Mouse (Mus musculus) urinary bladder, adult 18-20 months (tissue): ENCODE data around the gene Wfdc21.

Experiments
- DNase-seq, 2 experiments: peaks; one replicate each; pipeline ENCODE4 v3.0.0; 2022; ENCODE audit warnings: low spot score in 2 of 2, mixed read lengths in 2 of 2

Gene Wfdc21

GRCm38 (mm10) chr11:83753581-83754181 is 6.9 kb downstream of the Wfdc21 start, which contains the start of gene Heatr6:
Heatr6 (plus strand) TSS chr11:83753696.
- DNase-seq = peak; percentile 80 to 83

GRCm38 (mm10) chr11:83754227-83754626 is 7.5 kb downstream of the Wfdc21 start:
- no peak for DNase-seq

DNA sequence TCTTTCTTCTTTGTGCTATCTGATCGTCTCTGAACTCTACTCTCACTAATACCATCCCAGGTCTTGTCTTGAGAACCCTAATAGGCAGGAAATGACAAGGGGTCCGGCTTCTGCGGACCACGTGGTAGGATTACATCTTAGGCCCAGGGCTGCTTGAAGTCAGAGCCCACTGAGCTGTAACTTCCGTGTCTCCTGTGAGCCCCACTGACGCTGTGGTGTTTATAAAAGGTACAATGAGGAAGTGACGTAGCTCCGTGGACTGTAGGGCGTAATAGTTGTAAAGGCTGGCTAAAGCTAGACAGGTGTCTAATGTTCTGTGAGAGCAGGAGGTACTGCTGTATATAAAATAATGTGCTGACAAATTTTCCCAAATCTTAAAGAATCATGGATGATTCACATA is 20.6 kb downstream of the Wfdc21 start:
- no peak for DNase-seq

GRCm38 (mm10) chr11:83768976-83769375 is 22.2 kb downstream of the Wfdc21 start:
- DNase-seq = no peak

DNA sequence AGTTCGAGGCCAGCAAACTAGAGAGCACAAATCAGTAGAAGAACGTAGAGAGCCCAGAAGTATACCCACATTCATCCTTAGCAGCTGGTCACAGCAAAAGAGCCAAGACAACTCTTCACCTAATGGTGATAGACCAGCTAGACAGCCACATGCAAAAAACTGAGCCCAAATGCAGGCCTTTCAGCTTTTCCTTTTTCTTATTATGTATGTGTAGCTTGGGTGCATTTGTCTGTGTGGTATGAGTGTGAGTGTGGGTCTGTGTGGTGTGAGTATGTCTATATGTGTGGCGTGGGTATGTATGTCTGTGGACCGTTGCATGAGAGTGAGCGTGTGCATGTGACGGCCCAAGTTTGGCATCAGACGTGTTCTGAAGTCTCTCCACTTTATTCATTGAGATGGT is 24.3 kb downstream of the Wfdc21 start:
- no peak for DNase-seq

- DNase-seq = no peak
Measured at GRCm38 (mm10) chr11:83772341-83772740, 25.6 kb downstream of the Wfdc21 start.

DNA sequence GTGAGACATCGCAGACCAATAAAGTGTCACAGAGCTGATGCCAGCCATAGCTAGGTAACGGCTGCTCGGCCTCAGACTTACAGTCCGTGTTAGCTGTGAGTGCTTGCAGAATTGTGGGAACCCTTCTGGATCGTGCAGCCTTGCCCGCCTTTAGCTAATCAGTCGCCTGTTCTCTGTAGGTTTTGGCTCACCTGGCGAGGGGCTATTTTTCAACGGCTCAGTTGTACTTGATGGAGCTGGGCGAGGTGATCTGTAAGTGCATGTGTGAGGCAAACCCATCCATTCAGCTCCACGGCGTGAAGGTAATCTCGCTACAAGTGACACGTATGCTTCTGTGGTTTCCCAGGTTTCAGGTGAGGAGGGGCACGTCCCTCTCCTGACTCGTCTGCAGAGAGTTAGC is 27.0 kb downstream of the Wfdc21 start:
- DNase-seq = no peak

- no peak for DNase-seq
Measured at GRCm38 (mm10) chr11:83774324-83774723, 27.6 kb downstream of the Wfdc21 start.

- DNase-seq = no peak
Measured at GRCm38 (mm10) chr11:83776798-83777197, 30.1 kb downstream of the Wfdc21 start.

DNA sequence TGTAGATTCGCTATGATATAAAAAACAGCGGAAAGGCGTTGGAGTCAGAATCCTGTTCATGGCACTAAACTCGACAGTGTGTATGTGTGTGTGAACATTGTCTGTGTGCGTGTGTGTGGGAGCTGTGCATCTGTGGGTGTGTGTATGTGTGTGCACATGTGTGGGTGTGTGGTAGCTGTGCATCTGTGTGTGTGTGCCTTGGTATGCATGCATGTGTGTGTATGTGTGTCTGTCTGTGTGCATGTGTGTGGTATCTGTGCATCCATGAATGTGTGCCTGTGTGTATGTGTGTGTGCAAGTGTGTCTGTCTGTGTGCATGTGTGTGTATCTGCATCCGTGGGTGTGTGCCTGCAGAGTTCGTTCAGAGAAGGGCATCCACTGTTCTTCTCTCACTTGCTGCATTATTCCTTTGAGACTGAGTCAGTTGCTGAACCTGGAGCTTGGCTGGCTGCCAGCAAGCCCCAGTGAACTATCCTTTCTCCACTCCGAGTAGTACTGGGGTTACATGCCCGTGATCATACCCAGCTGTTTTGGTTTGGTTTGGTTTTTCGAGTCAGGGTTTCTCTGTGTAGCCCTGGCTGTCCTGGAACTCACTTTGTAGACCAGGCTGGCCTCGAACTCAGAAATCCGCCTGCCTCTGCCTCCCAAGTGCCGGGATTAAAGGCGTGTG is 37.3 kb downstream of the Wfdc21 start:
- no peak for DNase-seq

DNA sequence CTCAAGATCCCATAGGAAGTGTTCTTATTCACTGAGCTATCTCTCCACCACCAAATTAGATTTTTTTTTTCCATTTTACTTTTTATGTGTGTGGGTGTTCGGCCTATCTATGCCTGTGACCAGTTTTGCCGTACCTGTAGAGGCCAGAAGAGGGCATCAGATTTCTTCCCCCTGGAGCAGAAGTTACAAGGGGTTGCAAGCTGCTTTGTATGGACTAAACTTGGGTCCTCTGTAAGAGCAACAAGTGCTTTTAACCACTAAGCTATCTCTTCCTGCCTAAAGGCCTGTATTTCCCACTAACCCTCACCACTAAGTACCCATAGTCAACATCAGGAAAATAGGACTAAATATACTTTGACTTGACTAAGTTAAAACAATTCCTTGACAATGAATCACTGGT is 37.9 kb downstream of the Wfdc21 start:
- no peak for DNase-seq

- peak; percentile 31 to 32 for DNase-seq
Measured at GRCm38 (mm10) chr11:83785366-83785765, 38.6 kb downstream of the Wfdc21 start.

DNA sequence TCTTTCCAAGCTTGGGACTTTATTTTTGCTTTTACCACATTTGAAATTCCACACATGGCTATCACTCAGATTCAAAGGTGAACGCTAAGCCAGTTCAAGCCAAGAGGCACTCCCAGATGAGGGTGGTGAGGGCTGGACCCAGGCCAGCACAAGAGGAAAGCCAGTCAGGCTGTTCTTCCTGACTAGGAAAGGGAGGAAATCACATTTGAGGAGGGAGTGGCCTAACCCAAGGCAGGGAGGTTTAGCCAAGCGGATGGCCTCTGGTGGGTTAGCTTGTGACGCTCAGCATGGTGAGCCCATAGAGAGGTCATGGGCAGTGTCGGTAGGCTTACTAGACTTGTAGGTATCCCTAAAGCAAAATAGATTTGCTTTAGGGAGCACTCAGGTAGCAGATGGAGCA is 40.1 kb downstream of the Wfdc21 start:
- DNase-seq = peak in 1 of 2 experiments; percentile 20

GRCm38 (mm10) chr11:83787401-83788021 is 40.8 kb downstream of the Wfdc21 start:
- no peak for DNase-seq

GRCm38 (mm10) chr11:83788331-83788730 is 41.6 kb downstream of the Wfdc21 start:
- DNase-seq = no peak

GRCm38 (mm10) chr11:83789259-83789658 is 42.5 kb downstream of the Wfdc21 start:
- DNase-seq = peak; percentile 40 to 59

- no peak for DNase-seq
Measured at GRCm38 (mm10) chr11:83791133-83791532, 44.4 kb downstream of the Wfdc21 start.

DNA sequence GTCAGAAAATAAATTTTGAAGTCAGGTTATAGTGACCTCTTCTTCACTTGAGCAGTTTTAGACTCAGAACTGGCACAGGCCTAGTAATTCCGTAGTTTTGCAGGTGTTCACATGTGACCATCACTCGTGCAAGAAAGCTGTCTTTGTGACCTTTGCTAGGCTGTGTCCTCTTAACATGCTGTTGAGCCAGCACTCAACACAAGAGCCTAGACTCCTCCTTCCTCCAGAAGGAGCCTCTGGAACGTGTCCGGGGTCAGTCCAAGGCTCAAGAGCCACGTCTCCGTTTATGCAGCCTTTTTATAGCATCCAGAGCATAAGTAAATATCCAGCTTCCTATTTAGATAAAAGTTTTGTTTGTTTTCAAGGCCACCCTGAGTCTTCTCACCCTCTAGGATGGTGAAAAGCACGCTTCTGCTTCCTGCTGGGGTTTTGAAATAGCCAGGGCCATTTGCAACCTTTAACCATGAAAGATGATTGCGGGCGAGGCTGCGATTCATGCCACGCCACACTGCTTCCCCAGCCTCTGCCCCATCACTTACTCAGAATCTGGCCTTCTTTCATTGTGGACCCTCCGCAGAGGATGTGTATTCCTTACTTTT is 45.7 kb downstream of the Wfdc21 start:
- no peak for DNase-seq

GRCm38 (mm10) chr11:83793264-83793663 is 46.5 kb downstream of the Wfdc21 start:
- no peak for DNase-seq

DNA sequence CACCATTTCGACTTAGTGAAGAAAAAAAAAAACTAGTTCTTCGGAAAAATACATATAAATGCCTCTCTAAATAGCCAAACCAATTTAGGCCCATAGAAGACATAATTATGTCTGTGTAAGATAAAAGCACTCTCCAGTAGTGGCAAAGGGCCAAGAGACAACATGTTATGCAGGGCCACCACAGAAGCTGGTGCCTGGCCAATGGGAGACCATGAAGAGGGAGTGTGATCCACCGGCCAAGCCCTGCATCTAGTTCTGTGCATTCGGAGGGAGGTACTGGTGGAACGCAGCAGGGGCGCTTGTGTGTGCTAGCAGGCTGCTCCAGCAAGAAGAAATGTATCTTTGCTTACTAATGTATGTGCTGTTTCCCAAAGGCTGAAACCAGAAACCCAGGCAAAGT is 49.4 kb downstream of the Wfdc21 start:
- DNase-seq = no peak

GRCm38 (mm10) chr11:83796980-83797608 is 50.4 kb downstream of the Wfdc21 start:
- no peak for DNase-seq

DNA sequence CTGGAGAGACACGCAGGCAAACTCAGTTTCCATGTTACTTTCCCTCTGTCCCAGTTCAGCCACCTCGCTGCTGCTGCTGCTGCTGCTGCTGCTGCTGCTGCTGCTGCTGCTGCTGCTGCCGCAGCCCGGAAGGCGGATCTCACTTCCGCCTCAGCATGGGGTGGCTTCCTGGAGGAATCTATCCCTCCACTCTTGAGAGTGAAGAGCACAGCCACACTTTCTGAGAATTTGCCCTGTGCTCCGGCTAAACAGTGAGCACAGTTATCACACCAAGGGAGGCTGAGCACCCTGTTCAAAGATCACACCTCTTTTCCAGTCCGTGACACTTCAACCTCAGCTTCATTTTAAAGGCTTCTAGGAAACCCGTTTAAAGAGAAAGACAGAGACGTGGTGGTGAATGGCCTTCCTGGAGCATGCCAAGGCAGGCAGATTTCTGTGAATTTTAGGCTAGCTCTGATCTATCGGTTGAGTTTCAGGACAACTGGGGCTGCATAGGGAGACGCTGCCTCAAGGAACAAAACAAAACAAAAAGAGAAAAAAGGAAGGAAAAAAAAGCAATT is 53.2 kb downstream of the Wfdc21 start:
- DNase-seq = no peak
